Mouse (Mus musculus) hindbrain, embryonic 13.5 days (tissue): Measurements from ENCODE around the gene Ano1. TPM values are rescaled to one million over a fixed set of nuclear protein-coding genes. Genes with fewer than 3 reads are reported as not detected.

ENCODE experiments used
- ATAC-seq: fragments of 200-750 bp; cut with Nextera tagmentation; 2 replicates; pipeline ENCODE4 v1.8.0; 2017; ENCODE audit warnings: moderate TSS enrichment; ENCODE audit not compliant: low FRiP score
- H3K27ac ChIP-seq: fragments of 300-500 bp; sonication (generic); 2 replicates; pipeline ENCODE4 v1.5.1; 2015; ENCODE audit warnings: inconsistent platforms, mild to moderate bottlenecking, moderate library complexity
- H3K27me3 ChIP-seq: fragments of 300-500 bp; sonication (generic); 2 replicates; pipeline ENCODE4 v1.6.1; 2015; ENCODE audit warnings: mild to moderate bottlenecking, inconsistent platforms
- H3K36me3 ChIP-seq: fragments of 300-500 bp; sonication (generic); 2 replicates; pipeline ENCODE4 v1.6.1; 2015; ENCODE audit warnings: mild to moderate bottlenecking, inconsistent platforms
- H3K4me1 ChIP-seq: fragments of 300-500 bp; sonication (generic); replicated peaks from 2 replicates; pipeline ENCODE4 v1.6.1; 2015; ENCODE audit warnings: inconsistent platforms
- H3K4me2 ChIP-seq: fragments of 300-500 bp; sonication (generic); 2 replicates; pipeline ENCODE4 v1.6.1; 2015; ENCODE audit warnings: inconsistent platforms, mild to moderate bottlenecking, moderate library complexity
- H3K4me3 ChIP-seq: fragments of 300-500 bp; sonication (generic); 2 replicates; pipeline ENCODE4 v1.5.1; 2015; ENCODE audit warnings: mild to moderate bottlenecking, inconsistent platforms
- H3K9ac ChIP-seq: fragments of 300-500 bp; sonication (generic); 2 replicates; pipeline ENCODE4 v1.6.1; 2015; ENCODE audit warnings: mild to moderate bottlenecking, inconsistent platforms
- H3K9me3 ChIP-seq: fragments of 300-500 bp; sonication (generic); 2 replicates; pipeline ENCODE4 v1.6.1; 2016; ENCODE audit warnings: inconsistent platforms
- WGBS: fragments of 180-500 bp; shearing (Covaris S2); methylation state at CpG from one replicate; pipeline ENCODE4 v1.1.7; 2015; 5-methylcytosine and 5-hydroxymethylcytosine counted together
- polyA plus RNA-seq: library from polyadenylated mRNA; unstranded; fragments of >200 nt; fragmentation: Nextera tagmentation; extraction: Ambion mirVana; gene quantifications from 2 replicates; pipeline ENCODE4 v1.2.1, GENCODE M21; 2015

Ano1 gene
- polyA plus RNA-seq, 1 experiment from 2014 or later: 5.0 TPM

DNA sequence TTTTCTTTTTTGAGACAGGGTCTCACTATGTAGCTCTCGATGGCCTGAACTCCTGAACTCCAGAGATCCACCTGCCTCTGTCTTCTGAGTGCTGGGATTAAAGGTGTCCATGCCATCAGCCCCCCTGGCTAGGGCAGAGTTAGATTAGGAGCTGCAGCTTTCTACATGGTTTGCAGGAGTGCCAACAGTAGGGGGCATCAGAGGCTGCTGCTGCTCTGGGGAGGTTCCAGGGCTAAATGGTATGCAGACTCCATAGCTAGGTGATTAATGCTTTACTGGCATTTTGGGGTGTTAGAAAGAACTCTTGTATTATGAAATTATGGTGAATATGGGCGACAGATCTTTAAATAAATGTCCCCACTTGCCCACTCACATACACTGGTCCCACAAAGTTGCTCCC, 164.5 kb downstream of the Ano1 start:
- 36% methylated on average over 2 of the region's 2 CpGs for WGBS
- Histone ChIP-seq H3K9me3 (no peaks in the 10 kb centered on the region), H3K4me3 (no peak overlapping the region), H3K9ac (no peak overlapping the region), H3K4me1 (peaks cover 11% of the 10 kb centered on the region), H3K27me3 (peaks cover 15% of the 10 kb centered on the region), H3K27ac (no peak overlapping the region), H3K4me2 (no peak overlapping the region), H3K36me3 (no peaks in the 10 kb centered on the region)
- no peak for ATAC-seq

- Histone ChIP-seq H3K36me3 (no peaks in the 10 kb centered on the region), H3K27ac (no peak overlapping the region), H3K9ac (no peak overlapping the region), H3K4me1 (peaks cover 20% of the 10 kb centered on the region), H3K4me2 (no peak overlapping the region), H3K27me3 (peaks cover 15% of the 10 kb centered on the region), H3K9me3 (no peaks in the 10 kb centered on the region), H3K4me3 (no peak overlapping the region)
- WGBS: 11% methylated on average over 6 of the region's 6 CpGs
- ATAC-seq: no peak
These were observed 166.1 kb downstream of the Ano1 start for GRCm38 (mm10) chr7:144585648-144586047.

DNA sequence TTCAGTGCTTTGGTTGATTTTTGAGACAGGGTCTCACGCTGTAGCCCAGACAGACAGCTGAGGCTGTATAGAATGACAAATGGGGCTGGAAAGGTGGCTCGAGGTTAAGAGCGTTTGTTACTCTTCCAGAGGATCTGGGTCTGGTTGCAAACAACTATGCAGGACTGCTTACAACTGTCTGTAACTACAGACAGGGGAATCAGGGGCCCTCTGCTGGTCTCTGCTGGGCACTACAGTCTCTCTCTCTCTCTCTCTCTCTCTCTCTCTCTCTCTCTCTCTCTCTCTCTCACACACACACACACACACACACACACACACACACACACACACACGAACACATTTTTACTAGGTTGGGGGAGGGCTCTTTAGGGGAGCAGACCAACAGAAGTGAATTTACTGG, 168.2 kb downstream of the Ano1 start:
- H3K4me2 ChIP-seq: no peak overlapping the region
- H3K4me1 ChIP-seq: peaks cover 23% of the 10 kb centered on the region
- no peak overlapping the region for H3K4me3 ChIP-seq
- WGBS: 7% methylated on average over 4 of the region's 4 CpGs
- H3K27ac ChIP-seq: no peak overlapping the region
- ATAC-seq: no peak
- H3K36me3 ChIP-seq: peaks cover 19% of the 10 kb centered on the region
- H3K27me3 ChIP-seq: peaks cover 12% of the 10 kb centered on the region; the same call in 1 of the 2 replicates
- H3K9me3 ChIP-seq: no peaks in the 10 kb centered on the region
- no peak overlapping the region for H3K9ac ChIP-seq

GRCm38 (mm10) chr7:144582284-144582980, 169.3 kb downstream of the Ano1 start, which contains the start of gene Fadd:
Gene Fadd, minus strand, starts transcription at chr7:144582463.
- Histone ChIP-seq H3K4me3 (peak within 1 kb of the TSS; percentile 88), H3K27me3 (peaks cover 12% of the 10 kb centered on the region; the same call in 1 of the 2 replicates), H3K9ac (peak within 1 kb of the TSS; percentile 84), H3K9me3 (no peaks in the 10 kb centered on the region), H3K27ac (peak within 1 kb of the TSS; percentile 93), H3K36me3 (peaks cover 28% of the 10 kb centered on the region), H3K4me1 (peaks cover 23% of the 10 kb centered on the region), H3K4me2 (peak within 1 kb of the TSS; percentile 82)
- peak; percentile 86 for ATAC-seq
- under 1% methylated on average over 34 of the region's 34 CpGs for WGBS

GRCm38 (mm10) chr7:144581559-144582283, 170.1 kb downstream of the Ano1 start:
- peak overlapping the region; percentile 84 for H3K9ac ChIP-seq
- peaks cover 23% of the 10 kb centered on the region for H3K4me1 ChIP-seq
- ATAC-seq: peak; percentile 85

DNA sequence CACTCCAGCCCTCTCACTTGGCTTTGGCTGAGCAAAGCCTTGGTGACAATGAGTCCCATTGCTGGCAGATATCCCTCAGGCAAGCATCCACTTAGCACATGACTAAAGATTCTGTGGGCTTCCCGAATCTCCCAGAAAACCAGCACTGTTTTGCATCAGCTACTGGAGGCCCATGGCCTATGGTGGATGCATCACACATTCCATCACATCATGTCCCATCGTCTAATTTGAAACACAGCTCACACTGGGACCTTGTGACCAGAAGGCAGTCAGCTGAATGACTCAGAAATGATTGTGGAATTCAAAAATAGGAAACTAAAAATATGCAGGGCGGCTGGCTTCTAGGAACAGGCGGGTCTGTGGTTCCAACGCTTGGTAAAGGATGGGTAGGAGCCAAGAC, 173.9 kb downstream of the Ano1 start:
- H3K4me2 ChIP-seq: no peak overlapping the region
- H3K4me1 ChIP-seq: peaks cover 16% of the 10 kb centered on the region
- WGBS: 91% methylated on average over 5 of the region's 5 CpGs
- H3K4me3 ChIP-seq: no peak overlapping the region
- H3K9me3 ChIP-seq: no peaks in the 10 kb centered on the region
- H3K9ac ChIP-seq: no peak overlapping the region
- no peak overlapping the region for H3K27ac ChIP-seq
- H3K36me3 ChIP-seq: peaks cover 29% of the 10 kb centered on the region
- no peak for ATAC-seq
- no peaks in the 10 kb centered on the region for H3K27me3 ChIP-seq

More at GRCm38 (mm10) chr7:144581559-144582283, 170.1 kb downstream of the Ano1 start:
- 1% methylated on average over 41 of the region's 43 CpGs for WGBS
- H3K9me3 ChIP-seq: no peaks in the 10 kb centered on the region
- peaks cover 12% of the 10 kb centered on the region; the same call in 1 of the 2 replicates for H3K27me3 ChIP-seq
- peaks cover 29% of the 10 kb centered on the region for H3K36me3 ChIP-seq
- H3K4me2 ChIP-seq: peak overlapping the region; percentile 82
- peak overlapping the region; percentile 88 for H3K4me3 ChIP-seq
- peak overlapping the region; percentile 93 for H3K27ac ChIP-seq

- no peak overlapping the region for H3K4me2 ChIP-seq
These were observed 179.5 kb downstream of the Ano1 start for GRCm38 (mm10) chr7:144572234-144572633.

GRCm38 (mm10) chr7:144571598-144571997, 180.2 kb downstream of the Ano1 start:
- Histone ChIP-seq H3K27me3 (0 out of 2 replicates have a peak, but pooled peaks cover 4% of the 10 kb centered on the region), H3K27ac (no peak overlapping the region), H3K4me2 (no peak overlapping the region), H3K4me3 (no peak overlapping the region), H3K36me3 (no peaks in the 10 kb centered on the region), H3K9me3 (no peaks in the 10 kb centered on the region), H3K4me1 (no peaks in the 10 kb centered on the region), H3K9ac (no peak overlapping the region)
- no peak for ATAC-seq

More at GRCm38 (mm10) chr7:144572234-144572633, 179.5 kb downstream of the Ano1 start:
- H3K9me3 ChIP-seq: no peaks in the 10 kb centered on the region
- no peaks in the 10 kb centered on the region for H3K36me3 ChIP-seq
- no peak overlapping the region for H3K9ac ChIP-seq
- H3K27ac ChIP-seq: no peak overlapping the region
- WGBS: 84% methylated on average over 5 of the region's 5 CpGs
- ATAC-seq: no peak
- no peak overlapping the region for H3K4me3 ChIP-seq
- H3K4me1 ChIP-seq: no peaks in the 10 kb centered on the region
- H3K27me3 ChIP-seq: 0 out of 2 replicates have a peak, but pooled peaks cover 4% of the 10 kb centered on the region

DNA sequence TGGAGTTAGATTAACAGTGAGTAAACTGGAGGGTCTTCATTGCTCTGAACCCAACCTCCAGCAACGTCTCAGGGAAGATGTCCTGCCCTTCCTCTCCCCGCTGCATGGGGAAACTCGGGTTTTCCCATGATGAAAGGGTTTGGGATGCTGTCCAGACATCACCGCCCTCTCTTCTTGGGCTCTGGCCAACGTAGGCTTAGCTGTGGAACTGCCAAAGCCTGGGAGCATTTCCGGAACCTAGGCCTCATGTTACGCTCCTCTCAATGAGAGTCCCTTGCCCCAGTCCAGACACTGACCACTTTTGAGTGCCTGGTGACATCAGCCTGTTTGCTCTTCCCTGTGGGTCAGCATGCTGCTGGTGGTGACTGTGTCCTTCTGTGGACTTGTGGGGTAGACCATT, 182.3 kb downstream of the Ano1 start:
- Histone ChIP-seq H3K4me3 (no peak overlapping the region), H3K9ac (no peak overlapping the region), H3K9me3 (no peaks in the 10 kb centered on the region), H3K4me2 (no peak overlapping the region), H3K36me3 (no peaks in the 10 kb centered on the region), H3K27ac (no peak overlapping the region), H3K27me3 (0 out of 2 replicates have a peak, but pooled peaks cover 13% of the 10 kb centered on the region), H3K4me1 (no peaks in the 10 kb centered on the region)
- no peak for ATAC-seq
- WGBS: 83% methylated on average over 7 of the region's 7 CpGs

DNA sequence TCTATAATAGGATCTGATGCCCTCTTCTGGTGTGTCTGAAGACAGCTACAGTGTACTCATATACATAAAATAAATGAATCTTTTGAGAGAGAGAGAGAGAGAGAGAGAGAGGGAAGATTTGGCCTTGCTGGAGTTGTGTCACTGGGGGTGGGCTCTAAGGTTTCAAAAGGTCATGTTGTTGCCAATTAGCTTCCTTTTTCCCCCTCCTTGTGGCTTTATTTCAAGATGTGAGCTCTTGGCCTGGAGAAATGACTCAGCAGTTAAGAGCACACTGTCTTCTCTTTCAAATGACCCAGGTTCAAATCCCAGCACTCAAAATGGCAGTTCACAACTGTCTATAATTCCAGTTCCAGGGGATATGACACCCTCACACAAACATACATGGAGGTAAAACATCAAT, 183.7 kb downstream of the Ano1 start:
- H3K36me3 ChIP-seq: no peaks in the 10 kb centered on the region
- H3K4me2 ChIP-seq: no peak overlapping the region
- H3K27me3 ChIP-seq: 0 out of 2 replicates have a peak, but pooled peaks cover 16% of the 10 kb centered on the region
- ATAC-seq: no peak
- no peak overlapping the region for H3K4me3 ChIP-seq
- H3K9me3 ChIP-seq: no peaks in the 10 kb centered on the region
- H3K27ac ChIP-seq: no peak overlapping the region
- H3K4me1 ChIP-seq: no peaks in the 10 kb centered on the region
- no peak overlapping the region for H3K9ac ChIP-seq

- 0 out of 2 replicates have a peak, but pooled peaks cover 16% of the 10 kb centered on the region for H3K27me3 ChIP-seq
- 76% methylated on average over 3 of the region's 3 CpGs for WGBS
These were observed 184.7 kb downstream of the Ano1 start for GRCm38 (mm10) chr7:144566921-144567682.

More at GRCm38 (mm10) chr7:144566921-144567682, 184.7 kb downstream of the Ano1 start:
- Histone ChIP-seq H3K36me3 (no peaks in the 10 kb centered on the region), H3K4me3 (no peak overlapping the region), H3K27ac (no peak overlapping the region), H3K4me1 (no peaks in the 10 kb centered on the region), H3K4me2 (no peak overlapping the region), H3K9me3 (no peaks in the 10 kb centered on the region), H3K9ac (no peak overlapping the region)
- no peak for ATAC-seq
